Mouse (Mus musculus): ENCODE measurements around the gene Cyba.

Gene Cyba

GRCm38 (mm10) chr8:122423217-122423616, 9.5 kb downstream of the Cyba start:
- no peak for DNase-seq (ENCODE audit: extremely low spot score, low spot score)

DNA sequence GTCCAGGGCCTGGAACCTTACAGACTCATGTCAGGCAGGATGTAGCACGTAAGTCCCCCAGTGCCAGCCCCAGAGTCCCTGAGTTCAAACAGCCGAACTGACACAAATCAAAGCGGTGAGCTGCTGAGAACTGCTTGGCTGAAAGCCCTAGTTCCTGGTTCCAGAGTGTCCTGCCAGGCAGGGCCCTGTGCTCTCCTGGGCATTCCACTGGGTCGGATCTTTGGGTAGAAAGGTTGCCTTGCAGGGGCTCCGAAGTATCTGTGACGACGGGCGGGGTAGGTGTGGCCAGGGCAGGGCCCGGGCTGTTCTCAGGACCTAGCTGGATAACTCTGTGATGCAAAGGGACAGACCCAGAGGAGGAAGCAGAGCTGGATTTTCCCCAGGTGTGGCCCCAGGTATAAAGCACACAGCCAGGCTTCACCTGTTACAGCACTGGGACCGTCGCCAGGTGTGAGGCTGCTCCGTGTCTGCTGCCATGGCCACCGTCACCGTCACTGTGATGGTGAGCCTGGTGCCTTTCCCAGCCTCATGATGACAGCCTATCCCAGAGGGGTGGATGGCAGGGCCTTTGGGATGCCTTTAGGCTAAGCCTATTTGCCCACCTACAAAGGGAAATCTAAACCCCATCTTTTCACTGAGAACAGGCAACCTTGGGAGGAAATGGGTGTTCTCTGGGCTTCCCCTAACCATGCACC, 11.2 kb downstream of the Cyba start, which contains the start of gene Il17c:
Gene Il17c (plus strand): TSS at position 645 of the 695 bp plus-strand sequence.
- DNase-seq (ENCODE audit: extremely low spot score, low spot score), result no peak

- no peak for DNase-seq (ENCODE audit: extremely low spot score, low spot score)
Observed at GRCm38 (mm10) chr8:122419881-122420555, 12.7 kb downstream of the Cyba start.

DNA sequence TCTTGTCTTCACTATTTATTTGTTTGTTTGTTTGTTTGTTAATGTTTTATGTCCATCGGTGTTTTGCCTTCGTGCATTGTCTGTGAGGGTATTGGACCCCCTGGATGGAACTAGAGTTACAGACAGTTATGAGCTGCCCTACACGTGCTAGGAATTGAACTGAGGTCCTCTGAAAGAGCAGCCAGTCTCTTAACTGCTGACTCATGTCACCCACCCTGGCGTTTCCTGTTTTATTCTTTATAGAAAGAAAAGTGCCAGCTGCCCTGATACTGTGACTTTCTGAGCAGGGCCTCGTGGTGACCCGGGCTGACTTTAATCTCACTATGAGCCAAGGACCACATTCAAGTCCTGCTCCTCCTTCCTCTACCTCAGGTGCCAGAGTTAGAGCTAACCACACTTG, 17.2 kb downstream of the Cyba start:
- DNase-seq (ENCODE audit: extremely low spot score, low spot score), result no peak

GRCm38 (mm10) chr8:122414311-122414710, 18.4 kb downstream of the Cyba start:
- DNase-seq (ENCODE audit: extremely low spot score, low spot score), result no peak

DNA sequence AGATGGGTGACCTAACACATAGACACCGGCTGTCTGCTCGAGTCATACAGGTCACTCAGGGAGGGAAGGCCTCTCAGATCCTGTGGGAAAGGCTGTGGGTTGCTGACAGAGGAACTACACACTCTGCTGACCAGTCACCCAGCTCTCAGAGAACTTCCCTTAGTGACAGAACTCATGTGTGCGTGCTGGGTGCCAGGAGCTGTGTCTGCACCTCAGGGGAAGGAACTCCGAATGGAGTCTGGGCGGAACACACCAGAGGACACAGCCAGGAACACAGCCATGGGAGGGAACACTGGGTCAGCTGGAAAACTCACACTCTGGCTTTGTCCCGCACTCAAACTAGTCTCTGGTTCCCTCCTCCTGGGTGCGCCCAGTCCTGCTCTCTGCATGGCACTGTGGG, 25.1 kb downstream of the Cyba start:
- DNase-seq (ENCODE audit: extremely low spot score, low spot score), result no peak

GRCm38 (mm10) chr8:122405146-122405805, 27.5 kb downstream of the Cyba start:
- DNase-seq (ENCODE audit: extremely low spot score, low spot score), result no peak

- no peak for DNase-seq (ENCODE audit: extremely low spot score, low spot score)
Observed at GRCm38 (mm10) chr8:122398186-122398585, 34.5 kb downstream of the Cyba start.

DNA sequence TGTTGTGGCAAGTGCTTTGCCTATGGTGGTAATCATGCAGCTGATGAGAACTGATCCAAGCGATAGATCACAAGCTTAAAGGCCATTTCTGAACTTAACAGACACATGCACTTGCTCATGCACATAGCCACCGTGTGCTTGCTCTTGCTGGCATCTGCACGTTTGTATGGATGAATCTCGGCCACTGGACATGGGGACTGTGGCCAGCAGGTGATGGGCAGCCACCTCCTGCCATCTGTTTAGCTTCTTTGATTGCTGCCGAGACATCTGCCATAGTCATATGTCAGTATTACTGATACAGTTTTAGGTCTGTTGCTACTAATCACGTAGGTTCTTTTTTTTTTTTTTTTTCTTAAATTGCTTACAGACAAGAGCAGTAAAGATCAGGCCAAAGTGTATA, 37.4 kb downstream of the Cyba start:
- DNase-seq (ENCODE audit: extremely low spot score, low spot score), result no peak

DNA sequence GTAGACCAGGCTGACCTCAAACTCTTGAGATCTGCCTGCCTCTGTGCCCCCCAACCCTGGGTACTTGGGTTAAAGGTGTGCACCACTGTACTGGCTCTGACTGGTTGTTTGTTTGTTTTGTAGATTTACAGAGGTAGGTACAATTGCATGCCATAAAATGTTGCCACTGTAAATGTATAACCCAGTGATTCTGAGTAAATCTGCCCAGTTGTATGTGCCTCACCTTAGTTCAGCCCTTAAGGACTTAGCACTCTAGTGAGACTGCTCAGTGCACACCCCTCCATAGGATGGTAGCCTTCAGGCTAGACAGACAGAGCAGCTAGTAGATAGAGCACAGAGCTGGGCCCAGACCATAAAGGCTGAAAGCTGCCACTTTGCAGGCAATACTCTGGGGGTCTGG, 39.0 kb downstream of the Cyba start:
- DNase-seq (ENCODE audit: extremely low spot score, low spot score), result no peak

DNA sequence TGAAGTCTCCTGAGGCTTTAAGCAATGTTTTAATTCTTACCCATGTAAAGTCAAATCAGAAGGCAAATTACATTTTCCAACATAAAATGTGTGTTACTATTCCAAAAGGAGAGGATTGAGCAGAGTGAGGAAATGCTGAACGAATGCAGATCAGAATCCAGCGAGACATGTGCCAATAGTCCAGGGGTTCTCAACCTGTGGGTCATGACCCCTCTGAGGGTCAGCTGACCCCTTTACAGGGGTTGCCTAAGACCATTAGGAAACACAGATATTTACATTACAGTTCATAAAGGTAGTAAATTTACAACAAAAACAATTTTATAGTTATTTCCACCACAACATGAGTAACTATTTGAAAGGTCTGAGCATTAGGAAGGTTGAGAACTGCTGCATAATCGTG, 42.0 kb downstream of the Cyba start:
- no peak for DNase-seq (ENCODE audit: extremely low spot score, low spot score)

DNA sequence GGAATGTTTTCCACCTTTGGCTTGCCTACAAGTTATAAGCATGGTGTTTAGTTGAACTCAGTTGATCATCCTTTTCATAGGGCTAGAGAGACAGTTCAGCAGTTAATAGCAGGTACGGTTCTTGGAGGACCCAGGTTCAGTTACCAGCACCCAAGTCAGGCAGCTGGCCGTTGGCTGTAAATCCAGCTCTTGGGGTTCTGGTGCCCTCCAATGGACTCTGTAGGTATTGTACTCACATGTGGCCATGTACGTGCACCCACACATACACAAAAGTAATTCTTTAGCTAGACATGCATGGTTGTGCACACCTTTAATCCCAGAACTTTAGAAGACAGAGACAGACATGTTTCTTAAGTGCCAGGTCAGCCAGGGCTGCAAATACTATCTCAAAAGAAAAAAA, 43.4 kb downstream of the Cyba start:
- DNase-seq (ENCODE audit: extremely low spot score, low spot score), result no peak

GRCm38 (mm10) chr8:122383039-122383438, 49.7 kb downstream of the Cyba start:
- no peak for DNase-seq (ENCODE audit: extremely low spot score, low spot score)

DNA sequence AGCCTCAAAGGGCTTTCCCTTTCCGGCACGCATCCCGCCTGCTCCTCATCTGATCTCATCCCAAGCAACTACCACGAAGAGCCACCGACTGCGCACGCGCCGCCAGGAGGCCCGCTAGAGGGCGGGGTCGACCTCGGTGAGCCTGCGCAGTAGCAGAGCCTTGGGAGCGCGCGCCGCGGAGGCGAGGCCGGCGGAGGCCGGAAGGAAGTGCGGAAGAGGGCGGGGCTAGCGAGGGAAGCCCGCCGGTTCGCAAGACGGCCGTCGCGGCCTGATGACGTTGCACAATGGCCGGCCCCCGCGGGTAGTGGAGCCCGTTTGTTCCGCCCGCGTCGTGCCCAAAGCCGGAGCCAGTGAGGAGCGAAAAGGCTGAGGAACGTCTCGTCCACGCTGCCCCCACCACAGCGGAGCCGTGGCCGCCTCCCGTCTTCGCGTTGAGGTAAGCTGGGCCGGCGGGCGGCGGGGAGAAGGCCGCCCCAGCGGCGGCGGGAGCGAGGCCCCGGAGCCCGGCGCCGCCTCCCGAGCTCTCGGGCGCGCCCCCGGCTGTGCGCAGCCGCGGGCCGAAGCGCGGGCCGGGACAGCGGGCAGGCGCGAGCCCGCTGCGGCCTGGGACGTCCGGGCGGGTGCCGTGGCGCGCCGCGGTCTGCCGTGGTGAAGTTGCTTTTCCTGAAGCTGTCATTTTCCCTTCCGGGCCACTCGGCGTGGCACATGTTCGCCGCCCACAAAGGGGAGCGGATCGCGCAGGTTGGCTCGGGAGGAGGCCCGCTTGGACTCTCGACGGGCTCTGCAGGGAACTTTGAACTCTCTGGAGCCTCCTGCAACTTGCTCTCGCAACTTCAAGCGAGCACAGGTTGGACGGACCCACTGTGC, 56.1 kb downstream of the Cyba start, which contains the start of gene Zc3h18:
Gene Zc3h18 (plus strand): TSS at position 245 of the 867 bp plus-strand sequence.
- DNase-seq (ENCODE audit: extremely low spot score, low spot score), result peak; percentile 100

GRCm38 (mm10) chr8:122375751-122376364, 56.9 kb downstream of the Cyba start:
- no peak for DNase-seq (ENCODE audit: extremely low spot score, low spot score)

DNA sequence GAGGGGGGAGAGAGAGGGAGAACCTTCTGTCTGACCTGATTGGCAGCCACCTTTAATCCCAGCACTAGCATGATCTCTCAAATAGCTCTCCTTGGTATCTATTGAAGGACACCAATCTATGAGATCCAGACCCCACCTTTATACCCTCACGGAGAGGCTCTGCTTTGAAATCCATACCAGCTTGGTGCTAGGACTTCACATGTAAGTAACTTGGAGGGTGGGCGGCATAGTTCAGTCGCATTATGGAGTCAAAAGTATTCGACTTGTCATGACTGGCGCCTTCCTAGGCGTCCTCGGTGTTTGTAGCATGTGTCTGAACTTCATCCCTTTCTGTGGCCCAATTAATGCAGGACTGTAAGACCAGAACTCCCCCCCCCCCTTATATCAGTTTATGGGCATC, 57.4 kb downstream of the Cyba start:
- DNase-seq (ENCODE audit: extremely low spot score, low spot score), result no peak
